Mouse (Mus musculus): Measurements from ENCODE around the gene Zfp467. TPM values are rescaled to one million over a fixed set of nuclear protein-coding genes. Genes with fewer than 3 reads are reported as not detected.

Zfp467 gene
- polyA plus RNA-seq, 1 experiment, result 67.0 TPM

DNA sequence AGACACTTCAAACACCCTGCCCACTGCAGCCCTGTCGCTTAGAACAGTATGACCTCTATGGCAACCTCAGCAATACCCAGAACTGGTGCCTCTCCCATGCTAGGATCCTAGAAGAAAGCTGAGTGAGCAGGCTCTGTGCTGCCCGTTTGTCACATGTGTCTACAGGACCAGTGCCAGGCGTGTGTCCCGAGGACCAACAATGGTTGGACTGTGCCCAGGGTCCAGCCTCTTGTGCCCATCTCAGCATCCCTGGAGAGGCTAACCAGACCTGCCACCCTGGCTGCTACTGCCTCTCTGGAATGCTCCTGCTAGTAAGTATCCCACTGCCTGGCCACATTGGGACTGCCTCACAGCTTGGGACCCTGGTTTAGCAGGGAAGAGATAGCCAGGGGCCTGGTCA is 32.8 kb upstream of the Zfp467 start:
- TF ChIP-seq CTCF (conservative IDR thresholded peaks at IDR 0.05; ENCODE audit: insufficient read depth, insufficient read length, low read depth, low read length) (no peak), POLR2A (IDR thresholded peaks at IDR 0.05; ENCODE audit: low read depth, low read length) (no peak)
- 51% methylated on average over 4 of the region's 4 CpGs for WGBS

GRCm38 (mm10) chr6:48470739-48471138 is 25.1 kb upstream of the Zfp467 start:
- no peak for DNase-seq
- no peak for TF ChIP-seq CTCF (conservative IDR thresholded peaks at IDR 0.05; ENCODE audit: insufficient read depth, insufficient read length, low read depth, low read length)
- no peak for TF ChIP-seq POLR2A (IDR thresholded peaks at IDR 0.05; ENCODE audit: low read depth, low read length)
- Histone ChIP-seq H3K36me3 (ENCODE audit: control insufficient read depth, insufficient read depth, low read length) (no peaks in the 10 kb centered on the region), H3K27me3 (replicated peaks; ENCODE audit: control insufficient read depth, insufficient read depth, low read length) (no peaks in the 10 kb centered on the region), H3K27ac (ENCODE audit: insufficient read depth, low read depth, low read length) (no peak overlapping the region), H3K4me3 (ENCODE audit: insufficient read depth, low read depth, low read length) (no peak overlapping the region), H3K4me1 (ENCODE audit: control insufficient read depth, insufficient read depth, low read length) (no peaks in the 10 kb centered on the region)
- WGBS, result 93% methylated on average over 2 of the region's 2 CpGs

More for the DNA sequence above, 32.8 kb upstream of the Zfp467 start:
- Histone ChIP-seq H3K27ac (ENCODE audit: insufficient read depth, low read depth, low read length) (no peak overlapping the region), H3K4me1 (ENCODE audit: control insufficient read depth, insufficient read depth, low read length) (no peaks in the 10 kb centered on the region), H3K4me3 (ENCODE audit: insufficient read depth, low read depth, low read length) (no peak overlapping the region), H3K27me3 (replicated peaks; ENCODE audit: control insufficient read depth, insufficient read depth, low read length) (no peaks in the 10 kb centered on the region), H3K36me3 (ENCODE audit: control insufficient read depth, insufficient read depth, low read length) (no peaks in the 10 kb centered on the region)
- DNase-seq, result peak; percentile 56

DNA sequence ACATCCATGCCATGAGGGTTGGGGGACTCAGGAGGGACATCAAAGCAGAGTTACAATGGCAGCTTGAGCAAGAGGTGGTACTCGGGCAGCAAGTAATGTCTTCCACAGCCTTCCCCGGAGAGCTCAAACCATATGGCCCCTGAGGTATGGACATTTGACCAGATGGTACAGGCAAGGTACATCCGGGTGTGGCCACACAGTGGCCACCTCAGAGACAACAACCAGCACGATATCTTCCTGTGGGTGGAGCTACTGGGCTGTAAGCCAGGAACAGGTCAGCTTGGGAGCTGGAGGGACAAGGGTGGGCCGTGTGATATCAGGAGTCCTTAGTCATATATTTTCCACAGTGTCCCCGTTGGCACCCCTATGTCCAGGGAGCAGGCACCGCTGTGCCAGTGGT is 21.9 kb upstream of the Zfp467 start:
- DNase-seq, result no peak
- H3K27me3 ChIP-seq (replicated peaks; ENCODE audit: control insufficient read depth, insufficient read depth, low read length), result no peaks in the 10 kb centered on the region
- no peaks in the 10 kb centered on the region for H3K36me3 ChIP-seq (ENCODE audit: control insufficient read depth, insufficient read depth, low read length)
- H3K4me1 ChIP-seq (ENCODE audit: control insufficient read depth, insufficient read depth, low read length), result no peaks in the 10 kb centered on the region
- H3K4me3 ChIP-seq (ENCODE audit: insufficient read depth, low read depth, low read length), result no peak overlapping the region
- no peak overlapping the region for H3K27ac ChIP-seq (ENCODE audit: insufficient read depth, low read depth, low read length)
- WGBS, result 75% methylated on average over 7 of the region's 7 CpGs
- TF ChIP-seq POLR2A (IDR thresholded peaks at IDR 0.05; ENCODE audit: low read depth, low read length), result no peak
- TF ChIP-seq CTCF (conservative IDR thresholded peaks at IDR 0.05; ENCODE audit: insufficient read depth, insufficient read length, low read depth, low read length), result no peak

DNA sequence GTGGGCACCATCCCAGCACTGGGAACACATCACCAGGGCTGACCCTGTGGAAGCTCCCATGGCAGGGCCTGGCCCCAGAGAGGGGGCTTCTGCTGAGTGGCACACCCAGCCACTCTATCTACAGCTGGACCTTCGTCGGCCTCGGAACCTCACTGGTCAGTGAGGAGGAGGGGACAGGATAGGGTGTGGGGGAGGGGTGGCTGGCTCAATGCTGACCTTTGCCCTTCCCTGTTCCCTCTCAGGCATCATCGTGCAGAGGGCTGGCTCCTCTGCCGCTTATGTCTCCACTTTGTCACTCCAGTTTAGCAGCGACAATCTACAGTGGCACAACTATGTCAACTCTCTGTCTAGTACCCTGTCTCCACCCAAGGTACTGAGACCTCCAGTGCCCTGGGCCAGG is 21.1 kb upstream of the Zfp467 start:
- peak; percentile 16 for DNase-seq
- 35% methylated on average over 6 of the region's 6 CpGs for WGBS
- Histone ChIP-seq H3K4me3 (ENCODE audit: insufficient read depth, low read depth, low read length) (no peak overlapping the region), H3K27ac (ENCODE audit: insufficient read depth, low read depth, low read length) (no peak overlapping the region), H3K36me3 (ENCODE audit: control insufficient read depth, insufficient read depth, low read length) (no peaks in the 10 kb centered on the region), H3K27me3 (replicated peaks; ENCODE audit: control insufficient read depth, insufficient read depth, low read length) (no peaks in the 10 kb centered on the region), H3K4me1 (ENCODE audit: control insufficient read depth, insufficient read depth, low read length) (no peaks in the 10 kb centered on the region)
- TF ChIP-seq CTCF (conservative IDR thresholded peaks at IDR 0.05; ENCODE audit: insufficient read depth, insufficient read length, low read depth, low read length), result no peak
- TF ChIP-seq POLR2A (IDR thresholded peaks at IDR 0.05; ENCODE audit: low read depth, low read length), result no peak

- no peak overlapping the region for H3K4me3 ChIP-seq (ENCODE audit: insufficient read depth, low read depth, low read length)
- peak; percentile 54 for DNase-seq
- H3K27ac ChIP-seq (ENCODE audit: insufficient read depth, low read depth, low read length), result no peak overlapping the region
- no peaks in the 10 kb centered on the region for H3K4me1 ChIP-seq (ENCODE audit: control insufficient read depth, insufficient read depth, low read length)
- TF ChIP-seq POLR2A (IDR thresholded peaks at IDR 0.05; ENCODE audit: low read depth, low read length), result no peak
- no peak for TF ChIP-seq CTCF (conservative IDR thresholded peaks at IDR 0.05; ENCODE audit: insufficient read depth, insufficient read length, low read depth, low read length)
- H3K36me3 ChIP-seq (ENCODE audit: control insufficient read depth, insufficient read depth, low read length), result no peaks in the 10 kb centered on the region
- no peaks in the 10 kb centered on the region for H3K27me3 ChIP-seq (replicated peaks; ENCODE audit: control insufficient read depth, insufficient read depth, low read length)
- 79% methylated on average over 13 of the region's 13 CpGs for WGBS
Measured at GRCm38 (mm10) chr6:48464966-48465679, 19.5 kb upstream of the Zfp467 start.

DNA sequence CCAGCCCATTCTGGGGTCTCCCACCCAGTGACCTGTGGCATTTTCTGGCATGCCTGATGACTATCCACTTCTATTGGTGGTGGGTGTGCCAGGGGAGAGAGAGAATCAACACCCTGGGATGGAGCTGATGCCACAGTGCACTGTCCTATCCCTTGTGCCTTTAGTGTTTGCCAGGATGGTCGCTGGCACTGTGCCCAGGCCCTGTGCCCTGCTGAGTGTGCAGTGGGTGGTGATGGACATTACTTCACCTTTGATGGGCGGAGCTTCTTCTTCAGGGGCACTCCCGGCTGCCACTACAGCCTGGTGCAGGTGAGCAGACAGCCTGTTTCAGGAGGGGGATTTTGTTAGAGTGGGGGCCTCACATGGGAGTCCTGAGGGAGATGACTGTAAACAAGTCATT is 7.1 kb upstream of the Zfp467 start:
- H3K4me3 ChIP-seq (ENCODE audit: insufficient read depth, low read depth, low read length), result no peak overlapping the region
- H3K36me3 ChIP-seq (ENCODE audit: control insufficient read depth, insufficient read depth, low read length), result no peaks in the 10 kb centered on the region
- H3K27ac ChIP-seq (ENCODE audit: insufficient read depth, low read depth, low read length), result no peak overlapping the region
- TF ChIP-seq CTCF (conservative IDR thresholded peaks at IDR 0.05; ENCODE audit: insufficient read depth, insufficient read length, low read depth, low read length), result no peak
- TF ChIP-seq POLR2A (IDR thresholded peaks at IDR 0.05; ENCODE audit: low read depth, low read length), result no peak
- DNase-seq, result peak; percentile 55
- no peaks in the 10 kb centered on the region for H3K4me1 ChIP-seq (ENCODE audit: control insufficient read depth, insufficient read depth, low read length)
- no peaks in the 10 kb centered on the region for H3K27me3 ChIP-seq (replicated peaks; ENCODE audit: control insufficient read depth, insufficient read depth, low read length)
- 59% methylated on average over 3 of the region's 3 CpGs for WGBS

DNA sequence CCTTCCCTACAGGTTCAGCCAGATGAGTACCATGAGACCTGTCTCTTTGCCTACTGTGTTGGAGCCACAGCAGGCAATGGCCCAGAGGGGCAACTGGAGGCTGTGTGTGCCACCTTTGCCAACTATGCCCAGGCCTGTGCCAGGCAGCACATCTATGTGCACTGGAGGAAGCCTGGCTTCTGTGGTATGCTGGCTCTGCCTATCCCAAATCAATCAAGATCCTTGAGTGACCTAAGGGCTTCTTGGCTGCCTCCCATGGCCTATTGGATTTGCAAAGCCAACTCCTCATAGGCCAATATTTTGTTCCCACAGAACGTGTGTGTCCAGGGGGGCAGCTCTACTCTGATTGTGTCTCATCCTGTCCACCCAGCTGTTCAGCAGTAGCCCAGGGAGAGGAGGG is 6.5 kb upstream of the Zfp467 start:
- WGBS, result 81% methylated on average over 1 of the region's 1 CpGs
- H3K27me3 ChIP-seq (replicated peaks; ENCODE audit: control insufficient read depth, insufficient read depth, low read length), result no peaks in the 10 kb centered on the region
- DNase-seq, result no peak
- no peaks in the 10 kb centered on the region for H3K4me1 ChIP-seq (ENCODE audit: control insufficient read depth, insufficient read depth, low read length)
- no peak overlapping the region for H3K4me3 ChIP-seq (ENCODE audit: insufficient read depth, low read depth, low read length)
- H3K36me3 ChIP-seq (ENCODE audit: control insufficient read depth, insufficient read depth, low read length), result no peaks in the 10 kb centered on the region
- H3K27ac ChIP-seq (ENCODE audit: insufficient read depth, low read depth, low read length), result no peak overlapping the region
- no peak for TF ChIP-seq CTCF (conservative IDR thresholded peaks at IDR 0.05; ENCODE audit: insufficient read depth, insufficient read length, low read depth, low read length)
- no peak for TF ChIP-seq POLR2A (IDR thresholded peaks at IDR 0.05; ENCODE audit: low read depth, low read length)

Measured in kidney, adult 2 months (tissue).